Mouse (Mus musculus): ENCODE data around the gene Adam19.

DNA sequence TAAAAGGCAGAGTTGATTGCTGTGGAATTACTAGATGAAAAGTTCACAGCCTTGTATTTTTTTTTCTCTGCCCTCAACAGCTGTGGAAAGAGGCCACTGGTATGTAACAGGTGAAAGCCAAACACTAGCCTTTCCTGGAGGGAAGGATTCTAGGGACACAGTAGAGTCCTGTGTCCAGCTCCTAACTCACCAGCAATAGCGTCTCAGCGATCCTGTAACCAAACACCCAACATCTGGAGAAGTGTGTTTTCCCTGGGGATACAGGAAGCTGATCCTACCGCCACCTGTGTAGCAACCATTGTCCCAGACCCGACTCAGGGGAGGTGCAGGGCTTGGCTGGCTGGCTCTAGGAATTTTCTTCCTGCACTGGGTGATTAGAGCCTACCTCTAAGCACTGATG is 63.8 kb downstream of the Adam19 start:
- no peak for TF ChIP-seq POLR2A (IDR thresholded peaks at IDR 0.05; ENCODE audit: low read depth, low read length)
- no peak for TF ChIP-seq BHLHE40 (IDR thresholded peaks at IDR 0.05; ENCODE audit: low read depth, low read length)
